Mouse (Mus musculus) spleen, postnatal 36 days (tissue): ENCODE measurements around the gene Nr1d1.
"Not testable (repeated sequence)": the region's sequence is repeated elsewhere in the genome, so short reads cannot be mapped to it uniquely, and the experiment has no call there.

Source experiments
- DNase-seq, 2 experiments: peaks; one replicate each; pipeline ENCODE4 v3.0.0; 2022; ENCODE audit warnings: low spot score in 2 of 2, mixed read lengths in 1 of 2

Gene Nr1d1

DNA sequence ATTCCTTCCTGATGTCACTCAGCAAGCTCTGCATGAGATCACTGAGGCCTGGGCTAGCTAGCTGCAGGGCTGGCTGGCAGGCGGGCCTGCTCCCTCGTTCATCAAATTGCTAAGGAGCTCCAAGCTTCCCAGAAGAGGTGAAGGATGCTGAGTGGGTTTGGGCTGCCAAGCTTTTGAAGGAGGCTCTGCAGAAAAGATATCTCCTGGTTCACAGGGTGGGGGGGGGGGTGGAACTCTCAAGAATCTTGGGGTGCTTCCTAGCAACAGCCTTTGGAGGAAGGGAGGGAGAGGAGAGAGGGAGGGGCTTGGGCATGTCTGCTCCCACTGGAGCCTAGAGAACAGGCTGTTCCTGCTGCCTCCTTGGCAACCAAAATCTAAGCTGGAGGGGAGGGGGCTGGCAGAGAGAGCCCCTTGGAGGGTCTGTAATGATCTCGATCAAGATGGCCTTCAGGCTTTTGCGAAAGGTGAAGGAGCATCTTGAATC is 36.7 kb downstream of the Nr1d1 start:
- no peak for DNase-seq

DNA sequence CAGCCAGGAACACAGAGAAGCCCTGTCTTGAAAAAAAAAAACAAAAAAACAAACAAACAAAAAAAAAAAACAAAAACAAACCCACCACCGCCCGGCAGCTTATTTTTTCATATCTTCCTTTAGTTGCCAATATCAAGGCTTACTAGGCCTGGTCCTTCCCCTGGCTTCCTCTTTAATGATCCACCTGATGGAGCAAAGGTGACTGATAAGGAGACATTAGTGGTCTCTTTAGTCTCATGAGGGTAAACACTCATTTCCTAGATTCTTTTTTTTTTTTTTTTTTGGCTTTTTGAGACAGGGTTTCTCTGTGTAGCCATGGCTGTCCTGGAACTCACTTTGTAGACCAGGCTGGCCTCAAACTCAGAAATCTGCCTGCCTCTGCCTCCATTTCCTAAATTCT is 37.9 kb downstream of the Nr1d1 start:
- DNase-seq, result not testable (repeated sequence)

DNA sequence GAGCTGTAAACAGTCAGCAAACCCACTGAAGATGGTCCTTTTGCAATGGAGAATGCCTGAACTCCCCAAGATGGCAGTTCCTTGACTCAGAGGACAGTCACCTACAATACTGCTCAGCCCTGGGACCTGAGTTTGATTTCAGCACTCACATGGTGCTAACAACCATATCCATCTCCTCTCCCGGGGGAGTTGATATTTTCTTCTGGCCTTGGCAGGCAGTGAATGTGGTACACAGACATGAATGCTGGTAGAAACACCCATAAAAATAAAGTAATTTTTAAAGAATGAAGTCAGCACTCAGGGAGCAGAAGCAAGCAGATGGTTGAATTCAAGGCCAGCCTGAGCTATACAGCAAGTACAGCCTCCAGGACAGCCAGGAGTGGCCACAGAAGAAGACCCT is 39.0 kb downstream of the Nr1d1 start:
- DNase-seq, result no peak

- DNase-seq, result no peak
Measured at GRCm38 (mm10) chr11:98735111-98735510, 40.0 kb downstream of the Nr1d1 start.

- DNase-seq, result no peak
Measured at GRCm38 (mm10) chr11:98734020-98734419, 41.1 kb downstream of the Nr1d1 start.

- DNase-seq, result no peak
Measured at GRCm38 (mm10) chr11:98731134-98731533, 44.0 kb downstream of the Nr1d1 start.

- no peak for DNase-seq
Measured at GRCm38 (mm10) chr11:98730727-98731126, 44.4 kb downstream of the Nr1d1 start.

- DNase-seq, result peak; percentile 88 to 91
Measured at GRCm38 (mm10) chr11:98729119-98729588, 46.0 kb downstream of the Nr1d1 start, which contains the start of gene Med24. Gene Med24, minus strand, starts transcription at chr11:98729435.

- no peak for DNase-seq
Measured at GRCm38 (mm10) chr11:98725926-98726506, 49.1 kb downstream of the Nr1d1 start.

- DNase-seq, result no peak
Measured at GRCm38 (mm10) chr11:98723098-98723497, 52.0 kb downstream of the Nr1d1 start.

DNA sequence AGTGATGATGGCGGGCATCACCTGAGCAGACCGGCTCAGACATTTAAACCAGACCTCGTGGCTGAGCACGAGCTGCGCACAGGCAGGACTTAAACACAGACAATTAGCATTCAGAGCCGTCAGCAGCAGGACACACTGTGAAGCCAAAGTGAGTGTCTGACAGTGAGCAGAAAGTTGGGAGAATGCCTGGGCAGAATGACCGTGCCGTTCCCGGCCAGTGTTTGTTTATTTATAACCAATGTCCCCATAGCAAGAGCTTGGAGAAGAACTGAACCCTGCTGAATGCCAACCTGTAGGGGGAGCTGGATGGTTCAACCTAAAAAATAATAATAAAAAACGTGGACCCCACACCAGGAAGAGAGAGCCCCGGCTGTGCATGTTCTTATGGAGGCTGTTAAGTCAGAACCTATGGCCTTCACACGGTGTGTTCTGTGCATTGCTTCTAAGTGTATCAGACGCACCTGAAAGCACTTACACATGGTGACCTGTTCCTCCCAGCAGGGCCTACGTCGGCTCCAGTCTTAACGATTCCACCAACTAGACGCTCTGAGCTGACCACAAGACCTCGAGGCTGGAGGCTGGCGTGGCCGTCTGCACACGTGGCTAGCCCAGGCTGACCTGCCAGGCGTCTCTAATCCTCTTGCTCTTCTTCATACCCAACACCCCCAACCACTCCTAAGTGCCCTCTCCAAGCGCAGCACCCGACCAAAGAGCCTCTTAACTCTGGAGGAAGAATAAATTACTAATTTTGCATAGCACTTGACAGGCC is 53.5 kb downstream of the Nr1d1 start:
- no peak for DNase-seq

DNA sequence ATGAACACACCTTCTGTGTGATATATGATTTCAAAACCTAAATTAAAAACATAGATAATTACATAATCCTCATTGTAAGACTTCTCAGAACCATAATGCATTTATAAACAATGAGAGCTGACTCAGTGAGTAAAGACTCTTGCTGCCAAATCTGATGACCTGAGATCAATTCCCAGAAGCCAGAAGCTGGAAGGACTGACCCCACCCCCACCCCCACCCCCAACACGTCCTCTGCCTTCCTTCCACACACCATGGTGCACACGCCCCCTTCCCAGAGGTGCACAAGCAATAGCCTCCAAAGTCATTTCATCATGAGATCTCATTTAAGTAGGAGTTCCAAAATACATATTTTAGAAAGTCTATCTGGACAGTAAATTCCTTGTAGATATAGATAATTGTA is 54.4 kb downstream of the Nr1d1 start:
- no peak for DNase-seq
